Mouse (Mus musculus) spleen, adult 18-20 months (tissue): ENCODE results near the gene Psmb6.

Source experiments
- DNase-seq, 2 experiments: peaks; one replicate each; pipeline ENCODE4 v3.0.0; 2022; ENCODE audit warnings: mixed read lengths in 2 of 2

Psmb6 gene

GRCm38 (mm10) chr11:70573872-70574271 lies 48.7 kb downstream of the Psmb6 start:
- DNase-seq = no peak

- no peak for DNase-seq
These were observed 52.0 kb downstream of the Psmb6 start for GRCm38 (mm10) chr11:70577201-70577600.
